Mouse (Mus musculus): ENCODE results near the gene Plekhg3.
A peak's percentile ranks its signal among the peaks of the same experiment; 100 is the strongest.

The Plekhg3 gene

GRCm38 (mm10) chr12:76530580-76531139 lies at the start of gene Plekhg3:
Gene Plekhg3 (plus strand): TSS chr12:76530891.
- no peak for DNase-seq (ENCODE audit: low spot score in 2 of 2)

- no peak for DNase-seq (ENCODE audit: low spot score in 2 of 2)
Observed at GRCm38 (mm10) chr12:76482446-76482845, 48.2 kb upstream of the Plekhg3 start.

GRCm38 (mm10) chr12:76482948-76483347 lies 47.7 kb upstream of the Plekhg3 start:
- DNase-seq (ENCODE audit: low spot score in 2 of 2): no peak

- no peak for DNase-seq (ENCODE audit: low spot score in 2 of 2)
Observed at GRCm38 (mm10) chr12:76484881-76485280, 45.8 kb upstream of the Plekhg3 start.

- DNase-seq (ENCODE audit: low spot score in 2 of 2): no peak
Observed at GRCm38 (mm10) chr12:76485381-76485780, 45.3 kb upstream of the Plekhg3 start.

- no peak for DNase-seq (ENCODE audit: low spot score in 2 of 2)
Observed at GRCm38 (mm10) chr12:76486943-76487342, 43.7 kb upstream of the Plekhg3 start.

GRCm38 (mm10) chr12:76490798-76491197 lies 39.9 kb upstream of the Plekhg3 start:
- DNase-seq (ENCODE audit: low spot score in 2 of 2): no peak

GRCm38 (mm10) chr12:76493462-76493861 lies 37.2 kb upstream of the Plekhg3 start:
- DNase-seq (ENCODE audit: low spot score in 2 of 2): no peak

GRCm38 (mm10) chr12:76495381-76495780 lies 35.3 kb upstream of the Plekhg3 start:
- DNase-seq (ENCODE audit: low spot score in 2 of 2): no peak

- peak; percentile 27 to 62 for DNase-seq (ENCODE audit: low spot score in 2 of 2)
Observed at GRCm38 (mm10) chr12:76496324-76496723, 34.4 kb upstream of the Plekhg3 start.

GRCm38 (mm10) chr12:76499276-76499675 lies 31.4 kb upstream of the Plekhg3 start:
- no peak for DNase-seq (ENCODE audit: low spot score in 2 of 2)

- DNase-seq (ENCODE audit: low spot score in 2 of 2): no peak
Observed at GRCm38 (mm10) chr12:76500055-76500454, 30.6 kb upstream of the Plekhg3 start.

- DNase-seq (ENCODE audit: low spot score in 2 of 2): no peak
Observed at GRCm38 (mm10) chr12:76500896-76501295, 29.8 kb upstream of the Plekhg3 start.

GRCm38 (mm10) chr12:76502981-76503380 lies 27.7 kb upstream of the Plekhg3 start:
- DNase-seq (ENCODE audit: low spot score in 2 of 2): no peak

GRCm38 (mm10) chr12:76506522-76506921 lies 24.2 kb upstream of the Plekhg3 start:
- DNase-seq (ENCODE audit: low spot score in 2 of 2): no peak

- no peak for DNase-seq (ENCODE audit: low spot score in 2 of 2)
Observed at GRCm38 (mm10) chr12:76507791-76508190, 22.9 kb upstream of the Plekhg3 start.

GRCm38 (mm10) chr12:76508909-76509440 lies 21.7 kb upstream of the Plekhg3 start:
- DNase-seq (ENCODE audit: low spot score in 2 of 2): no peak

GRCm38 (mm10) chr12:76512731-76513130 lies 18.0 kb upstream of the Plekhg3 start:
- DNase-seq (ENCODE audit: low spot score in 2 of 2): no peak

GRCm38 (mm10) chr12:76514842-76515241 lies 15.8 kb upstream of the Plekhg3 start:
- no peak for DNase-seq (ENCODE audit: low spot score in 2 of 2)

- DNase-seq (ENCODE audit: low spot score in 2 of 2): no peak
Observed at GRCm38 (mm10) chr12:76518000-76518399, 12.7 kb upstream of the Plekhg3 start.

GRCm38 (mm10) chr12:76518909-76519842 lies 11.5 kb upstream of the Plekhg3 start:
- no peak for DNase-seq (ENCODE audit: low spot score in 2 of 2)

GRCm38 (mm10) chr12:76523654-76524053 lies 7.0 kb upstream of the Plekhg3 start:
- DNase-seq (ENCODE audit: low spot score in 2 of 2): no peak

- no peak for DNase-seq (ENCODE audit: low spot score in 2 of 2)
Observed at GRCm38 (mm10) chr12:76524915-76525314, 5.8 kb upstream of the Plekhg3 start.

Data from spleen, postnatal 10 days (tissue).